Mouse (Mus musculus) forebrain, postnatal 0 days (tissue): ENCODE data around the gene Pld6. TPM values are rescaled to one million over a fixed set of nuclear protein-coding genes. Genes with fewer than 3 reads are reported as not detected.

Experiments
- ATAC-seq: fragments of 200-750 bp; cut with Nextera tagmentation; 2 replicates; pipeline ENCODE4 v1.8.0; 2017; ENCODE audit warnings: mild to moderate bottlenecking, moderate library complexity
- DNase-seq: peaks from one replicate; pipeline ENCODE4 v3.0.0-alpha.2; 2015
- H3K27ac ChIP-seq: fragments of 300-500 bp; sonication (generic); 2 replicates; pipeline ENCODE4 v1.5.1; 2014; ENCODE audit warnings: low read depth, mild to moderate bottlenecking, antibody characterized with exemption, low read length, moderate library complexity, mixed read lengths
- H3K27me3 ChIP-seq: fragments of 300-500 bp; sonication (generic); 2 replicates; pipeline ENCODE4 v1.6.1; 2014; ENCODE audit warnings: mild to moderate bottlenecking, low read length, mixed read lengths; ENCODE audit not compliant: insufficient read depth
- H3K36me3 ChIP-seq: fragments of 300-500 bp; sonication (generic); 2 replicates; pipeline ENCODE4 v1.6.1; 2014; ENCODE audit warnings: mild to moderate bottlenecking, moderate library complexity; ENCODE audit not compliant: insufficient read depth
- H3K4me1 ChIP-seq: fragments of 300-500 bp; sonication (generic); 2 replicates; pipeline ENCODE4 v1.6.1; 2014; ENCODE audit warnings: antibody characterized with exemption; ENCODE audit not compliant: insufficient read depth
- H3K4me2 ChIP-seq: fragments of 300-500 bp; sonication (generic); 2 replicates; pipeline ENCODE4 v1.6.1; 2014; ENCODE audit warnings: low read depth, mild to moderate bottlenecking, moderate library complexity
- H3K4me3 ChIP-seq: fragments of 300-500 bp; sonication (generic); 2 replicates; pipeline ENCODE4 v1.5.1; 2014; ENCODE audit warnings: low read depth, low read length, mixed read lengths
- H3K9ac ChIP-seq: fragments of 300-500 bp; sonication (generic); 2 replicates; pipeline ENCODE4 v1.6.1; 2014; ENCODE audit warnings: mild to moderate bottlenecking
- H3K9me3 ChIP-seq: fragments of 300-500 bp; sonication (generic); 2 replicates; pipeline ENCODE4 v1.6.1; 2016; ENCODE audit warnings: low read length
- CTCF ChIP-seq: sonication (generic); IDR thresholded peaks from 2 replicates; pipeline ENCODE4 v1.5.1; 2016; ENCODE audit warnings: antibody characterized with exemption, control low read depth, low read depth
- WGBS: fragments of 180-500 bp; shearing (Covaris S2); extraction: QIAGEN DNeasy Blood & Tissue Kit; methylation state at CpG from one replicate; pipeline ENCODE4 v1.1.7; 2014; 5-methylcytosine and 5-hydroxymethylcytosine counted together
- polyA plus RNA-seq: library from polyadenylated mRNA; unstranded; fragments of >200 nt; fragmentation: Nextera tagmentation; extraction: Ambion mirVana; gene quantifications from 2 replicates; pipeline ENCODE4 v1.2.1, GENCODE M21; 2015
- total RNA-seq: library from RNA; depleted of rRNA; stranded (reverse); fragments of >200 nt; gene quantifications from 2 replicates; pipeline ENCODE4 v1.2.3, GENCODE M21; 2014

Gene Pld6
- total and polyA plus RNA-seq, 2 experiments from 2014 or later: 6.0 to 12.1 TPM

DNA sequence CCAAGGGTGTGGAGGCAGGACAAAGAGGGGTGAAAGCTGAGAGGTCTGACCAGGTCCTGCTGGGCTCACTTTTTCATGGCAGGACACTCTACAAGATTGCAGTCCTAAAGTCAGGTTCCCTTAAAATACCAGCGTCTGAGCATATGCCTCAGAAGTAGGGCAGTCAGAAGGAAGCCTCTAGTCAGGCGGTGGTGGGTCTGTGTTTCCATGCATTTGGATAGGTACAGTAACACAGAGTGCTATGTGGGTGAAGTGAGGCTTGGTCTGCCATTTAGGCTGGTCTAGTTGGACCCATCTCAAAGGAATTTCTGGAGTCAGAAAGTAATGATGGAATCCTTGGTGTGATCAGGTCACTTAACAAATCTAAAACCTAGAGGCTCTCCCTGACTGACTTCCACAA, 18.1 kb downstream of the Pld6 start:
- WGBS: 95% methylated on average over 2 of the region's 2 CpGs
- no peak overlapping the region for H3K27ac ChIP-seq
- H3K27me3 ChIP-seq: no peaks in the 10 kb centered on the region
- ATAC-seq: no peak
- H3K9ac ChIP-seq: no peak overlapping the region
- no peak for DNase-seq
- H3K4me1 ChIP-seq: no peaks in the 10 kb centered on the region
- TF ChIP-seq CTCF: no peak
- no peaks in the 10 kb centered on the region for H3K9me3 ChIP-seq
- no peak overlapping the region for H3K4me2 ChIP-seq
- H3K4me3 ChIP-seq: no peak overlapping the region
- H3K36me3 ChIP-seq: peaks cover 95% of the 10 kb centered on the region

DNA sequence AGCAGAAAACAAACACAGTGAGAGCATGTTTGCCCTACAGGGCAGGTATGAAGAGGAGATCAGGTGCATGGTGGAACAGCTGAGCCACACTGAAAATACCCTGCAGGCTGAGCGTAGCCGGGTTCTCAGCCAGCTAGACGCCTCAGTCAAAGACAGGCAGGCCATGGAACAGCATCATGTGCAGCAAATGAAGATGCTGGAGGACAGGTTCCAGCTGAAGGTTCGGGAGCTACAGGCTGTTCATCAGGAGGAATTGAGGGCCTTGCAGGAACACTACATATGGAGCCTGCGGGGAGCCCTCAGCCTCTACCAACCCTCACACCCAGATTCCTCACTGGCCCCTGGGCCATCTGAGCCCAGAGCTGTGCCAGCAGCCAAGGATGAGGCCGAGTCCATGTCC, 26.6 kb downstream of the Pld6 start:
- Histone ChIP-seq H3K4me2 (no peak overlapping the region), H3K4me3 (no peak overlapping the region), H3K9me3 (no peaks in the 10 kb centered on the region), H3K36me3 (peaks cover 87% of the 10 kb centered on the region), H3K27ac (no peak overlapping the region), H3K27me3 (no peaks in the 10 kb centered on the region), H3K9ac (no peak overlapping the region), H3K4me1 (no peaks in the 10 kb centered on the region)
- DNase-seq (no peak), ATAC-seq (no peak)
- WGBS: 96% methylated on average over 6 of the region's 6 CpGs
- TF ChIP-seq CTCF: no peak

DNA sequence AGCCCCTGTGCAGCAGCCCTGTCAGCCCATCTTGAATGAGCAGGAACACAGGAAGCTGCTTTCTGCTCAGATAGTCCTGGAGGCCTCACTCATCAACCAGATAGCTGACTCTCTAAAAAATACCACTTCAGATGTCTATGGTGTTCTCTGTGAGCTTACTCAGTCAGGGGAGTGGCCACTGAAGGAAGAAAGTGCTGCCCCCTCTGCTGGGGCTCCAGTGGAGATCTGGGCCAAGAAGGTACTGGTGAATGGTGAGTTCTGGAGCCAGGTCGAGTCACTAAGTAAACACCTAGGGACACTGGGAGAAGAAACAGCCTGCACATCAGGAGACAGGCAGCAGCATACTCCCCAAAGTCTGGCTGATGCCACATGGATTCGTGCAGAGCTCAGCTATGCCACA, 27.8 kb downstream of the Pld6 start:
- Histone ChIP-seq H3K27me3 (no peaks in the 10 kb centered on the region), H3K27ac (peak overlapping the region; percentile 5; the same call in 1 of the 2 replicates), H3K4me1 (no peaks in the 10 kb centered on the region), H3K36me3 (peaks cover 87% of the 10 kb centered on the region), H3K4me2 (no peak overlapping the region), H3K4me3 (no peak overlapping the region), H3K9ac (no peak overlapping the region), H3K9me3 (no peaks in the 10 kb centered on the region)
- TF ChIP-seq CTCF: no peak
- no peak for DNase-seq
- ATAC-seq: no peak
- WGBS: 92% methylated on average over 2 of the region's 2 CpGs

DNA sequence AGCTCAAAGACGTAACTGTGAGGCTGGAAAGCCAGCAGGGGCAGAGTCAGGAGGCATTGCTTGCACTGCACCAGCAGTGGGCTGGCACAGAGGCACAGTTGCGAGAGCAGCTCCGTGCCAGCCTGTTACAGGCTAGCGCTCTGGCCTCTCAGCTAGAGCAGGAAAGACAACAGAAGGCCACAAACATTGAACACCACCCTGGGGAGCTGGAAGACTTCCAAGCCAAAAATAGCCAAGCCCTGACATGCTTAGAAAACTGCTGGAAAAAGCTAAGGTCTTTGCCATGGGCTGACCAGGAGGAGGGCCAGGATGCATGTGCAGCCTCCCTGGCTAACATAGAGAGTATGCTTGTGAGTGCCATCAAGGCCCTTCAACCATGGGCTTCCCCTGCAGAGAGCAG, 28.3 kb downstream of the Pld6 start:
- Histone ChIP-seq H3K4me1 (no peaks in the 10 kb centered on the region), H3K27me3 (no peaks in the 10 kb centered on the region), H3K9ac (no peak overlapping the region), H3K36me3 (peaks cover 86% of the 10 kb centered on the region), H3K9me3 (no peaks in the 10 kb centered on the region), H3K4me3 (no peak overlapping the region), H3K4me2 (no peak overlapping the region), H3K27ac (peak overlapping the region; percentile 5; the same call in 1 of the 2 replicates)
- ATAC-seq (peak; percentile 88), DNase-seq (peak; percentile 41)
- WGBS: 28% methylated on average over 4 of the region's 4 CpGs
- TF ChIP-seq CTCF: no peak

- Histone ChIP-seq H3K9ac (no peak overlapping the region), H3K4me2 (no peak overlapping the region), H3K4me3 (no peak overlapping the region), H3K9me3 (no peaks in the 10 kb centered on the region), H3K27me3 (no peaks in the 10 kb centered on the region), H3K36me3 (peaks cover 85% of the 10 kb centered on the region), H3K27ac (0 out of 2 replicates have a peak overlapping the region, but pooled peaks have one; percentile 29), H3K4me1 (no peaks in the 10 kb centered on the region)
- DNase-seq (no peak), ATAC-seq (0 out of 2 replicates have a peak, but pooled peaks have one; percentile 14)
- WGBS: 89% methylated on average over 9 of the region's 9 CpGs
- TF ChIP-seq CTCF: no peak
Measured at GRCm38 (mm10) chr11:59758191-59758985, 29.1 kb downstream of the Pld6 start.

DNA sequence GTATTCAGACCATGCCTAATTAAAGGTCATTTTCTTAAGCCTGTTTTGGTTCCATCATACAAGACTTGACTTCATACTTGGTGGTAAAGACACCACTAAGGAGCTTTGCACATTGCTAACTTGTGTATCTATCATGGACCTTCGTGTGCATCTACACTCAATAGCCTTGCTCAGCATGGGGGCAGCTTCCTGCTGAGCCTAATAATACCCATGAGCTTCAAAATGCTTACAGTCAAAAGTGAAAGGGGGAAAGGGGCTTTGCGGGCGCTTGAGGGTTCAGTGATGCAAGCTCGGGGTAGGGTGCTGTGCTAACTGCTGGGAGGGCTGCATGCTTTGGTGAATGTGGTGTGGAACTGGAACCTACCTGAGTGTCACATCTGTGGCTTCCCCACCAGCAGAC, 31.1 kb downstream of the Pld6 start:
- no peaks in the 10 kb centered on the region for H3K27me3 ChIP-seq
- H3K4me1 ChIP-seq: no peaks in the 10 kb centered on the region
- no peak overlapping the region for H3K9ac ChIP-seq
- TF ChIP-seq CTCF: no peak
- no peak overlapping the region for H3K27ac ChIP-seq
- DNase-seq (no peak), ATAC-seq (no peak)
- H3K4me2 ChIP-seq: no peak overlapping the region
- peaks cover 89% of the 10 kb centered on the region for H3K36me3 ChIP-seq
- WGBS: 57% methylated on average over 4 of the region's 4 CpGs
- H3K9me3 ChIP-seq: no peaks in the 10 kb centered on the region
- no peak overlapping the region for H3K4me3 ChIP-seq

GRCm38 (mm10) chr11:59754504-59754903, 32.9 kb downstream of the Pld6 start:
- H3K4me3 ChIP-seq: no peak overlapping the region
- no peak for DNase-seq
- no peak overlapping the region for H3K4me2 ChIP-seq
- H3K27ac ChIP-seq: no peak overlapping the region
- H3K27me3 ChIP-seq: no peaks in the 10 kb centered on the region
- H3K9ac ChIP-seq: no peak overlapping the region
- ATAC-seq: no peak
- WGBS: 96% methylated on average over 6 of the region's 6 CpGs
- no peak for TF ChIP-seq CTCF
- H3K9me3 ChIP-seq: no peaks in the 10 kb centered on the region
- H3K4me1 ChIP-seq: no peaks in the 10 kb centered on the region
- H3K36me3 ChIP-seq: peaks cover 84% of the 10 kb centered on the region
